Mouse (Mus musculus): ENCODE measurements at regions not wholly inside any gene's neighbourhood (a gene's known extent, or its start where the extent isn't known, plus 50 kb on each side); places are given as distances from the start of the nearest gene placed in this dataset.

DNA sequence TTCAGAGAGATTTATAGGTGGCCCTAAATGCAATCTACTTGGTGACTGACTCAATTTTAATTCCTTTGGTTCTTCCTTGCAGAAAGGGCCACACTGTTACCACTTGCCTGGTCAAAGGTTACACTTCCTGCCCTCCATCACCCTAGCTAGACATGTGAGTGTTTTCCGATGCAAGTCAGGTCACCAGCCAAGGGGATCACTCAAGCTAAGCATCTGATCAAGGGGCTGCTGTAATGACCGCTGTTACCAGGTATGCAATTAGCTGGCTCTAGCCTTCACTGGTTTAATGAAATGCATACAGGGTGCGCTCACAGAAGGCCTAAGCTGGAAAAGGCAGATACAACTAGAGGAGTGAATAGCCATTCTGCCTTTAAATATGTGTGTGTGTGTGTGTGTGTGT lies 105.1 kb downstream of the Mtx2 start:
- peak; percentile 28 for DNase-seq (ENCODE audit: low spot score)
- 29% methylated on average over 3 of the region's 3 CpGs for whole genome bisulfite sequencing

DNA sequence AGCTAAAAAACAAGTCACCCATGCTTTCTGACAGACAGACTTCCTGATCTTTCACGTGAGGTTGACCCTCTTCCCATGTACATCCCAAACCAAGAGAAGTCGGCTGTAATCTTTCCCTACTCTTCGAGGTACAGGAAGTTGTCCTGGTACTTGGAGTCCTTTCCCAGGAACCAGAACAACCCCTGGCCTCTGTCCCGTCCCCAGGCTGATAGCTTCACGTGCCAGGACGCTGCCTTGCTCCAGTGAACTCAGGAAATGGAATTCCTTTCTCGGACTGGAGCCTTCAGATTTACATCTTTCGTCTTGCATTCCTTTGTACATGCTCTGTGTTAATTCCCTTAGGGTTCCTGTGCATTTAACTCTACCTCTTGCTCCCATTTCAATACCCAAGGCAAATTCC lies 107.6 kb downstream of the Mtx2 start:
- no peaks in the 10 kb centered on the region for H3K36me3 ChIP-seq (replicated peaks)
- H3K4me1 ChIP-seq, result peaks cover 28% of the 10 kb centered on the region
- no peak overlapping the region for H3K27ac ChIP-seq (replicated peaks)
- H3K4me3 ChIP-seq, result no peak overlapping the region
- peak; percentile 31 for DNase-seq (ENCODE audit: low spot score)
- no peaks in the 10 kb centered on the region for H3K9me3 ChIP-seq
- H3K27me3 ChIP-seq (replicated peaks; ENCODE audit: low read depth, poor library complexity, severe bottlenecking), result 0 out of 2 replicates have a peak, but pooled peaks cover 4% of the 10 kb centered on the region
- WGBS, result 39% methylated on average over 8 of the region's 8 CpGs

More for the DNA sequence above, 105.1 kb downstream of the Mtx2 start:
- 0 out of 2 replicates have a peak, but pooled peaks cover 4% of the 10 kb centered on the region for H3K27me3 ChIP-seq (replicated peaks; ENCODE audit: low read depth, poor library complexity, severe bottlenecking)
- H3K9me3 ChIP-seq, result no peaks in the 10 kb centered on the region
- no peaks in the 10 kb centered on the region for H3K36me3 ChIP-seq (replicated peaks)
- H3K4me1 ChIP-seq, result peaks cover 37% of the 10 kb centered on the region
- no peak overlapping the region for H3K27ac ChIP-seq (replicated peaks)
- no peak overlapping the region for H3K4me3 ChIP-seq

DNA sequence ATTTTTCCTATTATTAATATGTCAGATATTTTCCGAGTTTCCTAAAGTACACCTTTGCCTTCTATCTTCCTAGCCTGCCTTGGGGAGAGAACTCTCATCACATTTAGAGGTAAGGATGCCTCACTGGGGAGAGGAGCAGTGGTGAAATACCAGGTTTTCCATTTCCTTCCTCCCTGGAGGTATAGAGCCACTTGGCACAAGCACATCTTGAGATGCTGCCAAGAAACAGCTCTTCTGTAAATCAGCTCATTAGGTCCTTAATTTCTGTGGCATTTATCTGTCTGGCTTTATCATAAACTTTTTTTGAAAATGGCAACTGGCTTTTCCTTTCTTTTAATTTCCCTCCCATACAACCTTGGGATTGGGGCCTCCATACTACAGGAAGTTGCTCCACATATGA lies 108.2 kb downstream of the Mtx2 start:
- no peaks in the 10 kb centered on the region for H3K9me3 ChIP-seq
- H3K4me3 ChIP-seq, result no peak overlapping the region
- DNase-seq (ENCODE audit: low spot score), result no peak
- H3K36me3 ChIP-seq (replicated peaks), result no peaks in the 10 kb centered on the region
- 91% methylated on average over 1 of the region's 1 CpGs for WGBS
- H3K27me3 ChIP-seq (replicated peaks; ENCODE audit: low read depth, poor library complexity, severe bottlenecking), result 0 out of 2 replicates have a peak, but pooled peaks cover 4% of the 10 kb centered on the region
- peaks cover 28% of the 10 kb centered on the region for H3K4me1 ChIP-seq
- H3K27ac ChIP-seq (replicated peaks), result no peak overlapping the region

DNA sequence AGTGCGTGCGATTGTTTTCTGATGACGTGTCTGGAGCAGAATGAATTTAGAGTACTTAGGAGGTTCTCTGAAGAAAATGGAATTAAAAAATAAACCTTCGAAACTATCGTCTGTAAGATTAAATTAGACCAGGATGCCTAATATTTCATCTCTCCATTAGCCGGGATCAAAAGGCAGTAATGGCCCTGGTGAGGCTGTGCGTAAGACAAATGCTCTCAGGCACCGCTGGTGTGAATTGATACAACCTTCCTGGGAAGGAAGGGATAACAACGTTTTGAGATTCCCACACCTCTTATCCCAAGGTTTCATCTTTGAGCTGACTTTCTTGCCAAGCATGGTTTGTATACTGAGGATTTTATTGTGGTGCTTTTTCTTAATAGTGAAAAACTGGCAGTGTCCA lies 113.1 kb downstream of the Mtx2 start:
- Histone ChIP-seq H3K36me3 (replicated peaks) (no peaks in the 10 kb centered on the region), H3K4me1 (no peaks in the 10 kb centered on the region), H3K27me3 (replicated peaks; ENCODE audit: low read depth, poor library complexity, severe bottlenecking) (no peaks in the 10 kb centered on the region; the same call in 1 of the 2 replicates), H3K27ac (replicated peaks) (no peak overlapping the region), H3K9me3 (no peaks in the 10 kb centered on the region), H3K4me3 (no peak overlapping the region)
- WGBS, result 84% methylated on average over 9 of the region's 9 CpGs
- no peak for DNase-seq (ENCODE audit: low spot score)

DNA sequence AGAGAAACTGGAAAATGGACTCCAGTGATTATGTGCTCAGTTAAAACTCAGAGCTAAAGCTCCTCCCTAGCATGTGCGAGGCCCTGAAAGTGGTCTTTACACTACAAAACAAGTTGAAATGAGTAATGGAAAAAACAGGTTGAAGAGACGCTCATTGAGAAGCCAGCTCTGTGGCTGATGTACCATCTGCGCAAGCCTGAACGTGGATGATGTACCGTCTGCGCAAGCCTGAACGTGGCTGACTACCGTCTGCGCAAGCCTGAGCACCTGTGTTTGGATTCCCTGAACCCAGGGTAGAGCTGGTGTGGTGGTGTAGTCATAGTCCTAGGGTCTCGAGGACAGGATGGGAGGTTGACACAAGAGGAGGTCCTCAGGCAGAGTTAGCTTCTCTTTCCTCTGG lies 116.4 kb downstream of the Mtx2 start:
- no peak for DNase-seq (ENCODE audit: low spot score)
- H3K36me3 ChIP-seq (replicated peaks), result no peaks in the 10 kb centered on the region
- no peaks in the 10 kb centered on the region; the same call in 1 of the 2 replicates for H3K27me3 ChIP-seq (replicated peaks; ENCODE audit: low read depth, poor library complexity, severe bottlenecking)
- WGBS, result 96% methylated on average over 10 of the region's 10 CpGs
- no peak overlapping the region for H3K27ac ChIP-seq (replicated peaks)
- H3K4me3 ChIP-seq, result no peak overlapping the region
- peaks cover 6% of the 10 kb centered on the region for H3K4me1 ChIP-seq
- H3K9me3 ChIP-seq, result no peaks in the 10 kb centered on the region

DNA sequence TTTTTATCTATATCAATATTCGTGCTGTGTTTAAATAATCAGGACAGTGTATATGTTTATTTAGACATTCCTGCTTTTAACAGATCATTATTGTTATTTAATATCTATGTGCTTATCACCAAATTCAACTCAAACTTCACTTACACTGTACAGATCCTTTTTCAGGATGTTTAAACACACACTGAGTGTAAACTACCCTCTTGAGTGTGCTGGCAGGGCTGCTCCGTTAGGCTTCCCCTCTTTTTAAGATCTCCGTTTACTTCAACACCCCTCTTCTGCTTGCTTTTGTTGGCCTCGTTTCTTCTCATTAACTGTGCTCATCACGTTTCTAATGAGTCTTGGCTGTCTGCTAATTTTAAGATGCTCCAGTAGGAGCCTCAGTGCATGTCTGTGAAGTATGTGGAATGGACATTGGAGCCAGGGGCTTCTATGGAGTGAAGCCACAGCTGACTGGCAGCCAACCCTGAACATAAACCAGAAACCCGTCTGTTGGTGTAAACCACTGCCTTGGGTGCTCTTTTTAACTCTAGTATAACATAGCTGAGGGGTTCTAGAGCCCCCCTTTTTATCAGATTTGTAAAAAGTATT lies 117.1 kb downstream of the Mtx2 start:
- Histone ChIP-seq H3K27me3 (replicated peaks; ENCODE audit: low read depth, poor library complexity, severe bottlenecking) (peaks cover 7% of the 10 kb centered on the region; the same call in 1 of the 2 replicates), H3K9me3 (no peaks in the 10 kb centered on the region), H3K4me3 (no peak overlapping the region), H3K27ac (replicated peaks) (no peak overlapping the region), H3K4me1 (peaks cover 6% of the 10 kb centered on the region), H3K36me3 (replicated peaks) (no peaks in the 10 kb centered on the region)
- no peak for DNase-seq (ENCODE audit: low spot score)
- 77% methylated on average over 6 of the region's 6 CpGs for WGBS

DNA sequence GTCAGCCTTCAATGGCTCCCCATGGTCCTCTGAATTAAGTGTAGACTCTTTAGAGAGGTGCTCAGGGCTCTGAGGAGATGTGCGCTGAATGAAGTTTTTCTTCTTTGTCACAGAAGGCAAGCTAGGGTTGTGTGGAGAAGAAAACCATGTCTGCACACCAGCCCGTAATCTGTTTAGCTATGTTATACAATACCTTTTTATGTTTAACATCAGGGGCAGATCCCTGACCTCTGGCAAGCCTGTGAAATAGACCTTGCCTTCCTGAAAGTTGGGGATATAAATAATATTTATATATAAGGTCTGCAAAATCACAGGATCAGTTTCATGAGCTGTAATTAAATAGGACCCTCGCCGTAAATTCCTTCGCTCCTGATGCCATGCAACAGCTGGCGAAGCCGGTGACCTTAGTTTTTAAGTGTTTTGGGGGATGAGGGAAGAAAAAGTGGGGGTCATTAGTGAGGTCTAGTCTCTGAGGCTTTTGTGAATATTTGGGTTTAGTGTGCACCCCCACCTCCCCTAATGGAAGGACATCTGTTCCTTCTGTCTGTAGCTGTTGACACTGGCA lies 119.7 kb downstream of the Mtx2 start:
- peaks cover 21% of the 10 kb centered on the region; the same call in 1 of the 2 replicates for H3K27me3 ChIP-seq (replicated peaks; ENCODE audit: low read depth, poor library complexity, severe bottlenecking)
- 61% methylated on average over 7 of the region's 7 CpGs for WGBS

DNA sequence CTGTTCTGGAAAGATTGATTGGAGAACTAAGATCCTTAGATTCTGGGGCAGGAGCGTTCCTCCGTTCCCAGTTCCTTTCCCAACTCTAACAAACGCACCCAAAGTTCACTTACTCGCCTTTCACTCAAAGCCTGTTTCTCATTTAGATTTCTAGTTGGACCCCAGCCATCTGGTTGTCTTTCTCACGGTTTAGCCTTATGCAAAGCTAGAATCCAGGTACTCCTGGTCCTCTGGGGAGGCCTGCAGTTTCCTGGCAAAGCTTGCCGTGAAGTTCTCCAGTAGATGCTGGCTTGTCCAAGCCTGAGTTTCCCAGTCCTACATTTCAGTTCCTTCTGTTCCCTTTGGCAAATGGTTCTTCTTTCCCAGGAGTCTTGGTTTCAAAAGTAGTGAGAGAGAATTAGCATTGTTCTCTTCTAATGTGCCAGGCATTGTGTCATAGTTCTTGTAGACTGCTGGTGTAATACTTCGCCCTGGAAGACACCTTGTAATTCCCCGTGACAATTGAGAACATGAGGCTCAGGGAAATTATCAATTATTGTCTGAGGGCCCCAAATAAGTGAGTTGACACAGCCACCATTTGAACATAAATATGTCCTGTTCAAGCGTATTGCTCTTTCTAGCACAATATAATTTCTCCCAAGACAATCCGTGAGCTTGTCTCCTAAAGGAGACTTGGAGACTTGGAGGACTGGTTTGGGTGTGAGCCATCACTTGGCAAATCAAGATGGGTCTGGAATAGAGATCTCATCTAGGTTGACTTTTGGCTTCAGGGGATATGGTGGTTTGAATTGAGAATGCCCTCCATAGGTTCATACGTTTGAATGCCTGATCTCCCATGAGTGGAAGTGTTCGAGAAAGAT lies 126.0 kb downstream of the Mtx2 start:
- H3K4me3 ChIP-seq, result no peak overlapping the region
- no peaks in the 10 kb centered on the region for H3K36me3 ChIP-seq (replicated peaks)
- no peak overlapping the region; the same call in 1 of the 2 replicates for H3K27ac ChIP-seq (replicated peaks)
- no peak for DNase-seq (ENCODE audit: low spot score)
- no peaks in the 10 kb centered on the region for H3K9me3 ChIP-seq
- no peaks in the 10 kb centered on the region for H3K4me1 ChIP-seq
- 81% methylated on average over 12 of the region's 12 CpGs for WGBS
- peaks cover 21% of the 10 kb centered on the region for H3K27me3 ChIP-seq (replicated peaks; ENCODE audit: low read depth, poor library complexity, severe bottlenecking)

More for the DNA sequence above, 119.7 kb downstream of the Mtx2 start:
- peak; percentile 18 for DNase-seq (ENCODE audit: low spot score)
- Histone ChIP-seq H3K4me3 (no peak overlapping the region), H3K4me1 (peaks cover 6% of the 10 kb centered on the region), H3K36me3 (replicated peaks) (no peaks in the 10 kb centered on the region), H3K9me3 (no peaks in the 10 kb centered on the region), H3K27ac (replicated peaks) (no peak overlapping the region)

DNA sequence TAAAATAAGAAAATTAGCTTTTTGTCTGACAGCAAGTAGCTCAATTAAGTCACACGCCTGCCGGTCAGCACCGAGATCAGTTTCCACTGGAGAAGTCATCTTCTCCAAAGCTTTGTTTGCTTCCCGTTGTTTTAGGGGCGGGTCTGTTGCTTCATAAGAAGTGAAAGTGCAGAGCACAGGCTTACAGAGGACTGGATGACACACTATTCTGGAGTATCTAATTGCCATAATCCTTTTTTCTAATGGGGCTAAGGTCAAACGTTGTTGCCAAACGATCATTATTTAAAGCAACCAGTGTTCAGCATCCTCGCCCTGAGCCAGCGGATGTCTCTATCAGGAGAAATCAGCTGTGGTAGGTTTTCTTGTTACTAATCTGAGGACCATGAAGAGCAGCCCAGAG lies 128.5 kb downstream of the Mtx2 start:
- Histone ChIP-seq H3K4me1 (no peaks in the 10 kb centered on the region), H3K27me3 (replicated peaks; ENCODE audit: low read depth, poor library complexity, severe bottlenecking) (peaks cover 3% of the 10 kb centered on the region), H3K27ac (replicated peaks) (no peak overlapping the region), H3K36me3 (replicated peaks) (no peaks in the 10 kb centered on the region), H3K4me3 (no peak overlapping the region), H3K9me3 (no peaks in the 10 kb centered on the region)
- WGBS, result 78% methylated on average over 9 of the region's 9 CpGs
- DNase-seq (ENCODE audit: low spot score), result no peak

DNA sequence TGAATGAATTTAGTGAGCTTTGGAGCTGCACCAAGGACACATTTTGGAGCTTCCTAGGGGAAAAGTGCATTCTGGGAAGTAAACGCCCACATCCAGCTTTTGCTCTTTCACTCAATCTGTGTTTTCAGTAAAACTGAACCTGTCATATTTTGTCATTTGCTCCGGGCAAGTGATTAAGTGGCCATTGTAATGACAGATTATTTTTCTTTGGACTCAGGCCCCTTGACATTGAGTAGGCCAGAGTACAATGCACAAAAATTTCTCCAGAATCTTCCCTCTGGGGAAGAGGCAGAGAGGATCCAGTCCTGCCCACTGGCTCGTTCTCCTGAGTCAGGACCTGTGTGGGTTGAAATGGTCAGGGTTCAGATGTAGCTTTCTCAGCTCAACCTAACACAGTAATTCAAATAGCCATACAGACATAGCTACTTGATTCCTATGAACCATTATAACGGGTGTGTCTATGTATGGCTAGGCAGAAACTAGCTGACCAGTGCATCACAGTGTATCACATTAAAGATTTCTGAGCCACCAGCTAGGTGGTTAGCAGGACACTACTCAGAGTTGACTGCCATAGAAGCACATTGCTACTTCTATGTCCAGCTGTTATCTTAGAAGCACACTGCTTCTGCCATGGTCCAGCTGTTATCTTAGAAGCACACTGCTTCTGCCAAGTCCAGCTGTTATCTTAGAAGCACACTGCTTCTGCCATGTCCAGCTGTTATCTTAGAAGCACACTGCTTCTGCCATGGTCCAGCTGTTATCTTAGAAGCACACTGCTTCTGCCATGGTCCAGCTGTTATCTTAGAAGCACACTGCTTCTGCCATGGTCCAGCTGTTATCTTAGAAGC lies 129.9 kb downstream of the Mtx2 start:
- Histone ChIP-seq H3K27ac (replicated peaks) (no peak overlapping the region), H3K4me3 (no peak overlapping the region), H3K4me1 (no peaks in the 10 kb centered on the region), H3K36me3 (replicated peaks) (no peaks in the 10 kb centered on the region), H3K27me3 (replicated peaks; ENCODE audit: low read depth, poor library complexity, severe bottlenecking) (no peaks in the 10 kb centered on the region; the same call in 1 of the 2 replicates), H3K9me3 (no peaks in the 10 kb centered on the region)
- DNase-seq (ENCODE audit: low spot score), result no peak
- 88% methylated on average over 4 of the region's 4 CpGs for WGBS

DNA sequence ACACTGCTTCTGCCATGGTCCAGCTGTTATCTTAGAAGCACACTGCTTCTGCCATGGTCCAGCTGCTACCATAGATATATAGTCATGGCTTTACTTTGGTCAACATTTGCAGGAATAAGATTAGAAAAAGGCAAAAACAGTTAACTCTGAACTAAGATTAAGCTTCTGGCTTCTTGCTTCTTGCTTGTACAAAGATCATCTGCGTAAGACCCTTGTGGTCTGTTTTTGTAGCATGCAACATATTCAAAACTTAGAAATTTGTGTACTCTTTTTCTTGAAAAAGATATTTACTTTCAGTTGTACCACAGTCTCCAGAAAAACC lies 130.5 kb downstream of the Mtx2 start:
- no peak overlapping the region for H3K27ac ChIP-seq (replicated peaks)
- no peak for DNase-seq (ENCODE audit: low spot score)
- H3K36me3 ChIP-seq (replicated peaks), result no peaks in the 10 kb centered on the region
- no peak overlapping the region for H3K4me3 ChIP-seq
- H3K9me3 ChIP-seq, result no peaks in the 10 kb centered on the region
- 92% methylated on average over 1 of the region's 1 CpGs for WGBS
- H3K4me1 ChIP-seq, result no peaks in the 10 kb centered on the region
- peaks cover 4% of the 10 kb centered on the region; the same call in 1 of the 2 replicates for H3K27me3 ChIP-seq (replicated peaks; ENCODE audit: low read depth, poor library complexity, severe bottlenecking)

DNA sequence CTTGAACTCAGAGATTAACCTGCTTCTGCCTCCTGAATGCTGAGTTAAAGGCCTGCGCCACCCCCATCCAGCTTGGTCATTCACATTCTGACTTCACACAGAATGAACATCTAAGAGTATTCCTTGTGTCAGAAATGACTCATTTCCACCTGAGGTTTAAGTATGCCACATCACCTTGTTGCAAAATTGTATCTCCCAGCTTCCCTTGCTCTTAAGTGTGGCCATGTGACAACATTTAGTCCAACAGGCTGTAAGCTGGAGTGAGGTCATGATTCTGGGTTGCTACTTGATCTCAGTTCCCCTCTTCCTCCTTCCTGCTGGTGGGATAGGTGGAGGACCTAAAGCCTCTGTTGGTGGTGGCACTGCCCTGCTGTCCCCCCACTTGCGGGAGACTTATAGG lies 131.0 kb downstream of the Mtx2 start:
- H3K27ac ChIP-seq (replicated peaks), result no peak overlapping the region
- no peak for DNase-seq (ENCODE audit: low spot score)
- no peaks in the 10 kb centered on the region for H3K36me3 ChIP-seq (replicated peaks)
- H3K4me3 ChIP-seq, result no peak overlapping the region
- H3K27me3 ChIP-seq (replicated peaks; ENCODE audit: low read depth, poor library complexity, severe bottlenecking), result peaks cover 5% of the 10 kb centered on the region
- H3K4me1 ChIP-seq, result no peaks in the 10 kb centered on the region
- 96% methylated on average over 2 of the region's 2 CpGs for WGBS
- H3K9me3 ChIP-seq, result no peaks in the 10 kb centered on the region
